Mouse (Mus musculus): Measurements from ENCODE around the gene Vmn2r46. TPM values are rescaled to one million over a fixed set of nuclear protein-coding genes. Genes with fewer than 3 reads are reported as not detected.
"Not testable (repeated sequence)": the region's sequence is repeated elsewhere in the genome, so short reads cannot be mapped to it uniquely, and the experiment has no call there.

Vmn2r46 gene
- polyA plus RNA-seq (2015; fragmentation: Nextera tagmentation; extraction: Ambion mirVana): not detected in 2 replicates

GRCm38 (mm10) chr7:9770471-9770870 lies at the start of gene Vmn2r46:
TSS of gene Vmn2r46 (minus strand) at chr7:9770571.
- not testable (repeated sequence) for H3K9me3 ChIP-seq; H3K36me3 ChIP-seq; H3K4me3 ChIP-seq (replicated peaks); H3K9ac ChIP-seq; H3K4me1 ChIP-seq; H3K4me2 ChIP-seq; H3K27me3 ChIP-seq (replicated peaks); ATAC-seq (ENCODE audit: insufficient read depth, low FRiP score, low read depth); H3K27ac ChIP-seq
- WGBS: no CpG with 5 or more reads among the region's 1 CpGs

Other genes starting within 250 kb of the Vmn2r46 start
- gene Vmn2r47, start 70.8 kb upstream of the Vmn2r46 start, polyA plus RNA-seq (2015; fragmentation: Nextera tagmentation; extraction: Ambion mirVana): not detected in 2 replicates
- not detected in 2 replicates for gene Vmn2r48, start 183.0 kb upstream of the Vmn2r46 start, polyA plus RNA-seq (2015; fragmentation: Nextera tagmentation; extraction: Ambion mirVana)
- gene Vmn2r49, start 221.7 kb upstream of the Vmn2r46 start, polyA plus RNA-seq (2015; fragmentation: Nextera tagmentation; extraction: Ambion mirVana): not detected in 2 replicates

Measured in stomach, embryonic 15.5 days (tissue).